Mouse (Mus musculus): ENCODE data around the gene Vstm2l. TPM values are rescaled to one million over a fixed set of nuclear protein-coding genes. Genes with fewer than 3 reads are reported as not detected.

The Vstm2l gene
- polyA plus RNA-seq, 1 experiment, result not detected

GRCm38 (mm10) chr2:157927815-157928214 is 13.4 kb downstream of the Vstm2l start:
- no peak overlapping the region for H3K4me3 ChIP-seq
- H3ac ChIP-seq (ENCODE audit: control insufficient read depth, insufficient read length), result no peak overlapping the region
- no peak overlapping the region for H3K4me2 ChIP-seq (ENCODE audit: low read depth)
- H3K79me2 ChIP-seq (ENCODE audit: control insufficient read depth, insufficient read depth), result no peaks in the 10 kb centered on the region
- H3K27me3 ChIP-seq (ENCODE audit: control insufficient read depth, insufficient read depth, insufficient read length), result peaks cover 83% of the 10 kb centered on the region
- no peak for TF ChIP-seq CEBPB (IDR thresholded peaks at IDR 0.05; ENCODE audit: insufficient read depth, poor library complexity, severe bottlenecking)
- TF ChIP-seq MYOD1 (IDR thresholded peaks at IDR 0.05; ENCODE audit: control insufficient read depth in 1 of 3, insufficient read length in 2 of 3, low read depth in 2 of 3), result no peak
- TF ChIP-seq MYOG (IDR thresholded peaks at IDR 0.05; ENCODE audit: control insufficient read depth in 1 of 3, insufficient read depth in 1 of 3, insufficient read length in 2 of 3, low read depth in 2 of 3), result no peak
- no peak for TF ChIP-seq MAX (IDR thresholded peaks at IDR 0.05; ENCODE audit: low read depth)
- TF ChIP-seq E2F4 (IDR thresholded peaks at IDR 0.05; ENCODE audit: insufficient read depth), result no peak
- no peak for TF ChIP-seq SRF (IDR thresholded peaks at IDR 0.05; ENCODE audit: control insufficient read depth, insufficient read length, low read depth)
- TF ChIP-seq POLR2AphosphoS2 (IDR thresholded peaks at IDR 0.05; ENCODE audit: insufficient read length, low read depth), result no peak
- TF ChIP-seq POLR2A (IDR thresholded peaks at IDR 0.05; ENCODE audit: insufficient read length, low read depth), result no peak
- TF ChIP-seq TCF3 (IDR thresholded peaks at IDR 0.05; ENCODE audit: insufficient read length, low read depth), result no peak
- H3K36me3 ChIP-seq (ENCODE audit: control insufficient read depth, insufficient read depth), result no peaks in the 10 kb centered on the region

DNA sequence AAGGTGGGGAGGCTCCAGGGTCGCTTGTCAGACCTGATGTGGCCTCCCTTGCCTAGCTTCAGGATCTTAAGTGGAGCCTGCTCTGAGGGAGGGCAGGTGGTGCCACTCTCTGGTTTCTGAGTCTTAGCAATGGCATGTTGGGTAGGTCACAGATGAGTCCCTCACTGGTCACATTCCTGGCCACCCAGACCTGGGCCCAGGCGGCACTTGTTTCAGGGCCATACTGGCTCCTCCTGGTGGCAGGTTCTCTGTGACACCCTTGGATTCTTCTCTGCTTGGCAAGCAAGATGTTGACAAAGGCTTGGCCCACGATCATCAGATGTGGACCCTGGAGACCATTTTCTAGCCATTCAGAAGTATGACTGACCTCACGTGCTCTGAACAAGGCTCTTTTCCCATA is 18.2 kb downstream of the Vstm2l start:
- Histone ChIP-seq H3K36me3 (ENCODE audit: control insufficient read depth, insufficient read depth) (no peaks in the 10 kb centered on the region), H3K79me2 (ENCODE audit: control insufficient read depth, insufficient read depth) (no peaks in the 10 kb centered on the region), H3K4me3 (no peak overlapping the region), H3K4me2 (ENCODE audit: low read depth) (no peak overlapping the region), H3ac (ENCODE audit: control insufficient read depth, insufficient read length) (no peak overlapping the region), H3K27me3 (ENCODE audit: control insufficient read depth, insufficient read depth, insufficient read length) (peaks cover 59% of the 10 kb centered on the region)
- TF ChIP-seq TCF3 (IDR thresholded peaks at IDR 0.05; ENCODE audit: insufficient read length, low read depth) (no peak), E2F4 (IDR thresholded peaks at IDR 0.05; ENCODE audit: insufficient read depth) (no peak), MYOG (IDR thresholded peaks at IDR 0.05; ENCODE audit: control insufficient read depth in 1 of 3, insufficient read depth in 1 of 3, insufficient read length in 2 of 3, low read depth in 2 of 3) (no peak), POLR2A (IDR thresholded peaks at IDR 0.05; ENCODE audit: insufficient read length, low read depth) (no peak), MYOD1 (IDR thresholded peaks at IDR 0.05; ENCODE audit: control insufficient read depth in 1 of 3, insufficient read length in 2 of 3, low read depth in 2 of 3) (no peak), CEBPB (IDR thresholded peaks at IDR 0.05; ENCODE audit: insufficient read depth, poor library complexity, severe bottlenecking) (no peak), TCF12 (IDR thresholded peaks at IDR 0.05; ENCODE audit: insufficient read depth, poor library complexity, severe bottlenecking) (no peak), SRF (IDR thresholded peaks at IDR 0.05; ENCODE audit: control insufficient read depth, insufficient read length, low read depth) (no peak), USF1 (IDR thresholded peaks at IDR 0.05; ENCODE audit: low read depth) (no peak), POLR2AphosphoS2 (IDR thresholded peaks at IDR 0.05; ENCODE audit: insufficient read length, low read depth) (no peak), MAX (IDR thresholded peaks at IDR 0.05; ENCODE audit: low read depth) (no peak)

GRCm38 (mm10) chr2:157935444-157936171 is 21.2 kb downstream of the Vstm2l start:
- no peak overlapping the region for H3K4me2 ChIP-seq (ENCODE audit: low read depth)
- H3K27me3 ChIP-seq (ENCODE audit: control insufficient read depth, insufficient read depth, insufficient read length), result peaks cover 52% of the 10 kb centered on the region
- H3K36me3 ChIP-seq (ENCODE audit: control insufficient read depth, insufficient read depth), result no peaks in the 10 kb centered on the region
- no peak overlapping the region for H3ac ChIP-seq (ENCODE audit: control insufficient read depth, insufficient read length)
- TF ChIP-seq MYOG (IDR thresholded peaks at IDR 0.05; ENCODE audit: control insufficient read depth in 1 of 3, insufficient read depth in 1 of 3, insufficient read length in 2 of 3, low read depth in 2 of 3), result no peak
- no peak for TF ChIP-seq SRF (IDR thresholded peaks at IDR 0.05; ENCODE audit: control insufficient read depth, insufficient read length, low read depth)
- TF ChIP-seq USF1 (IDR thresholded peaks at IDR 0.05; ENCODE audit: low read depth), result no peak
- no peak for TF ChIP-seq CEBPB (IDR thresholded peaks at IDR 0.05; ENCODE audit: insufficient read depth, poor library complexity, severe bottlenecking)
- no peak for TF ChIP-seq POLR2AphosphoS2 (IDR thresholded peaks at IDR 0.05; ENCODE audit: insufficient read length, low read depth)
- no peak for TF ChIP-seq E2F4 (IDR thresholded peaks at IDR 0.05; ENCODE audit: insufficient read depth)
- no peak for TF ChIP-seq MYOD1 (IDR thresholded peaks at IDR 0.05; ENCODE audit: control insufficient read depth in 1 of 3, insufficient read length in 2 of 3, low read depth in 2 of 3)
- no peak for TF ChIP-seq POLR2A (IDR thresholded peaks at IDR 0.05; ENCODE audit: insufficient read length, low read depth)
- no peak for TF ChIP-seq TCF12 (IDR thresholded peaks at IDR 0.05; ENCODE audit: insufficient read depth, poor library complexity, severe bottlenecking)
- TF ChIP-seq REST (IDR thresholded peaks at IDR 0.05; ENCODE audit: insufficient read depth, insufficient read length), result no peak
- TF ChIP-seq TCF3 (IDR thresholded peaks at IDR 0.05; ENCODE audit: insufficient read length, low read depth), result no peak
- no peak for TF ChIP-seq MAX (IDR thresholded peaks at IDR 0.05; ENCODE audit: low read depth)
- H3K4me3 ChIP-seq, result no peak overlapping the region
- H3K79me2 ChIP-seq (ENCODE audit: control insufficient read depth, insufficient read depth), result no peaks in the 10 kb centered on the region

DNA sequence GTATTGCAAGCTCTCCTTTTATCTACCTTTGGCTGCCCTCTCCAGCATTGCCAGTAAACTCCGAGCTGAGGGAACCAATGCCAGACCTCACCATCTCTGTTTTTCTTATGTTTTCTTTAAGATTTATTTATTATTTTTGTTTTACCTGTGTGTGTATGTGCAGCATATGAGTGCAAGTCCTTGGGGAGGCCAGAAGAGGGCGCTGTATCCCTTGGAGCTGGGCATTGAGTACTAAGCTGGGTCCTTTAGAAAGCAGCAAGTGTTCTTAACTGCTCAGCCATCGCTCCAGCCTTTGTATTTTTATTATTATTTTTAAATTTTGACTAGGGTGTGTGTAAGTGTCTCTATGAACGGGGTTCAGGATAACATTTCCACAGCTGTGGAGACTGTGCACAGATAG is 22.2 kb downstream of the Vstm2l start:
- no peak overlapping the region for H3ac ChIP-seq (ENCODE audit: control insufficient read depth, insufficient read length)
- H3K36me3 ChIP-seq (ENCODE audit: control insufficient read depth, insufficient read depth), result no peaks in the 10 kb centered on the region
- H3K4me2 ChIP-seq (ENCODE audit: low read depth), result no peak overlapping the region
- no peak overlapping the region for H3K4me3 ChIP-seq
- no peak for TF ChIP-seq USF1 (IDR thresholded peaks at IDR 0.05; ENCODE audit: low read depth)
- no peak for TF ChIP-seq TCF12 (IDR thresholded peaks at IDR 0.05; ENCODE audit: insufficient read depth, poor library complexity, severe bottlenecking)
- TF ChIP-seq CEBPB (IDR thresholded peaks at IDR 0.05; ENCODE audit: insufficient read depth, poor library complexity, severe bottlenecking), result no peak
- no peak for TF ChIP-seq MYOG (IDR thresholded peaks at IDR 0.05; ENCODE audit: control insufficient read depth in 1 of 3, insufficient read depth in 1 of 3, insufficient read length in 2 of 3, low read depth in 2 of 3)
- TF ChIP-seq SRF (IDR thresholded peaks at IDR 0.05; ENCODE audit: control insufficient read depth, insufficient read length, low read depth), result no peak
- H3K79me2 ChIP-seq (ENCODE audit: control insufficient read depth, insufficient read depth), result no peaks in the 10 kb centered on the region
- peaks cover 54% of the 10 kb centered on the region for H3K27me3 ChIP-seq (ENCODE audit: control insufficient read depth, insufficient read depth, insufficient read length)
